Mouse (Mus musculus): ENCODE results near the gene Saal1.

- TF ChIP-seq EP300 (IDR thresholded peaks at IDR 0.05; ENCODE audit: insufficient read depth, low read depth, low read length) (no peak), CTCF (IDR thresholded peaks at IDR 0.05; ENCODE audit: low read depth, low read length) (no peak), POLR2A (IDR thresholded peaks at IDR 0.05; ENCODE audit: insufficient read depth, low read length) (no peak)
These were observed 5.1 kb upstream of the Saal1 start, which contains the start of gene Saa3 for GRCm38 (mm10) chr7:46715600-46715999.

Measured in ES-Bruce4 (cell line).